Mouse (Mus musculus) CH12.LX (cell line): ENCODE results near the gene Snx30. TPM values are rescaled to one million over a fixed set of nuclear protein-coding genes. Genes with fewer than 3 reads are reported as not detected.
A peak's percentile ranks its signal among the peaks of the same experiment; 100 is the strongest.

Experiments used
- DNase-seq: peaks from one replicate; pipeline ENCODE4 v3.0.0-alpha.2; 2013; ENCODE audit errors: extremely low read depth
- H3K27ac ChIP-seq: 2 replicates; pipeline ENCODE4 v1.5.1; 2012; ENCODE audit warnings: low read depth, mild to moderate bottlenecking, control low read depth, moderate library complexity; ENCODE audit not compliant: insufficient read depth
- H3K27me3 ChIP-seq: replicated peaks from 2 replicates; pipeline ENCODE3; 2012; ENCODE audit warnings: inconsistent platforms
- H3K36me3 ChIP-seq, 2 experiments: replicated peaks in 1 of 2; 2 replicates each; pipeline versions ENCODE3 to v1.6.1; 2012; ENCODE audit warnings: inconsistent platforms in 1 of 2, low read length in 1 of 2, mild to moderate bottlenecking in 1 of 2, mixed read lengths in 1 of 2, moderate library complexity in 1 of 2; ENCODE audit not compliant: control insufficient read depth in 1 of 2, insufficient read depth in 1 of 2
- H3K4me1 ChIP-seq, 2 experiments: 2 replicates each; pipeline ENCODE4 v1.6.1; 2012; ENCODE audit warnings: inconsistent platforms in 1 of 2, moderate library complexity in 1 of 2; ENCODE audit not compliant: insufficient read depth in 2 of 2, control insufficient read depth in 1 of 2
- H3K4me2 ChIP-seq: 2 replicates; pipeline ENCODE4 v1.6.1; 2012; ENCODE audit warnings: low read depth, mild to moderate bottlenecking, control low read depth; ENCODE audit not compliant: poor library complexity, insufficient read depth, severe bottlenecking
- H3K4me3 ChIP-seq, 3 experiments: fragments of 150-350 bp in 1 of 3; sonication (generic) in 1 of 3; replicated peaks in 1 of 3; 2 replicates each; pipeline versions ENCODE3 to v1.5.1; 2011 to 2012; ENCODE audit warnings: low read depth in 2 of 3, low read length in 2 of 3, mild to moderate bottlenecking in 2 of 3, moderate library complexity in 2 of 3, control low read depth in 1 of 3, improper control_type of control experiment in 1 of 3, inconsistent platforms in 1 of 3, mixed read lengths in 1 of 3; ENCODE audit not compliant: poor library complexity in 1 of 3
- H3K79me2 ChIP-seq: replicated peaks from 2 replicates; pipeline ENCODE4 v1.6.1; 2012; ENCODE audit warnings: mild to moderate bottlenecking, moderate library complexity; ENCODE audit not compliant: control insufficient read depth, poor library complexity, insufficient read depth, severe bottlenecking; ENCODE audit errors: extremely low read depth
- H3K9ac ChIP-seq: 2 replicates; pipeline ENCODE4 v1.6.1; 2012; ENCODE audit warnings: low read depth, mild to moderate bottlenecking, control low read depth, moderate library complexity; ENCODE audit not compliant: insufficient read depth
- H3K9me3 ChIP-seq: replicated peaks from 2 replicates; pipeline ENCODE3; 2012; ENCODE audit warnings: low read length, inconsistent platforms, mixed read lengths
- CHD2 ChIP-seq: IDR thresholded peaks from 2 replicates; pipeline ENCODE4 v1.6.1; 2011; ENCODE audit warnings: low read length, improper control_type of control experiment
- ELF1 ChIP-seq: IDR thresholded peaks from 2 replicates; pipeline ENCODE4 v1.6.1; 2014; ENCODE audit warnings: low read depth, mild to moderate bottlenecking, inconsistent platforms, low read length, improper control_type of control experiment
- EP300 ChIP-seq: IDR thresholded peaks from 2 replicates; pipeline ENCODE4 v1.6.1; 2011; ENCODE audit warnings: low read length, improper control_type of control experiment
- ETS1 ChIP-seq: conservative IDR thresholded peaks from 2 replicates; pipeline ENCODE4 v1.6.1; 2012; ENCODE audit warnings: low read depth, mild to moderate bottlenecking, inconsistent platforms, low read length, improper control_type of control experiment, moderate library complexity
- GABPA ChIP-seq: IDR thresholded peaks from 2 replicates; pipeline ENCODE4 v1.6.1; 2012; ENCODE audit warnings: low read depth, low read length, improper control_type of control experiment, inconsistent platforms; ENCODE audit not compliant: insufficient replicate concordance
- HCFC1 ChIP-seq: IDR thresholded peaks from 2 replicates; pipeline ENCODE4 v1.6.1; 2012; ENCODE audit warnings: low read depth, mild to moderate bottlenecking, inconsistent platforms, low read length, improper control_type of control experiment
- JUN ChIP-seq: IDR thresholded peaks from 2 replicates; pipeline ENCODE4 v1.6.1; 2011; ENCODE audit warnings: low read depth, mild to moderate bottlenecking, low read length, improper control_type of control experiment, moderate library complexity; ENCODE audit not compliant: insufficient read depth
- JUND ChIP-seq: conservative IDR thresholded peaks from 2 replicates; pipeline ENCODE4 v1.6.1; 2011; ENCODE audit warnings: low read depth, low read length, improper control_type of control experiment
- MAFK ChIP-seq: IDR thresholded peaks from 2 replicates; pipeline ENCODE4 v1.6.1; 2011; ENCODE audit warnings: low read length, improper control_type of control experiment; ENCODE audit not compliant: insufficient replicate concordance
- MAZ ChIP-seq: IDR thresholded peaks from 2 replicates; pipeline ENCODE4 v1.6.1; 2012; ENCODE audit warnings: low read depth, mild to moderate bottlenecking, inconsistent platforms, low read length, improper control_type of control experiment, moderate library complexity
- MEF2A ChIP-seq: IDR thresholded peaks from 2 replicates; pipeline ENCODE4 v1.6.1; 2014; ENCODE audit warnings: low read depth, mild to moderate bottlenecking, inconsistent platforms, low read length, improper control_type of control experiment, borderline replicate concordance
- MXI1 ChIP-seq: IDR thresholded peaks from 2 replicates; pipeline ENCODE4 v1.6.1; 2011; ENCODE audit warnings: mild to moderate bottlenecking, low read depth, low read length, improper control_type of control experiment
- POLR2A ChIP-seq: IDR thresholded peaks from 2 replicates; pipeline ENCODE4 v1.6.1; 2011; ENCODE audit warnings: low read depth, mild to moderate bottlenecking, improper control_type of control experiment, low read length
- POLR2AphosphoS2 ChIP-seq: IDR thresholded peaks from 2 replicates; pipeline ENCODE4 v1.6.1; 2011; ENCODE audit warnings: low read depth, low read length, improper control_type of control experiment
- RAD21 ChIP-seq: IDR thresholded peaks from 2 replicates; pipeline ENCODE4 v1.6.1; 2011; ENCODE audit warnings: low read depth, mild to moderate bottlenecking, low read length, improper control_type of control experiment, moderate library complexity
- RCOR1 ChIP-seq: conservative IDR thresholded peaks from 2 replicates; pipeline ENCODE4 v1.6.1; 2012; ENCODE audit warnings: low read depth, mild to moderate bottlenecking, inconsistent platforms, low read length, improper control_type of control experiment
- TBP ChIP-seq: conservative IDR thresholded peaks from 2 replicates; pipeline ENCODE4 v1.6.1; 2011; ENCODE audit warnings: low read depth, low read length, improper control_type of control experiment
- TCF12 ChIP-seq: IDR thresholded peaks from 2 replicates; pipeline ENCODE4 v1.6.1; 2014; ENCODE audit warnings: low read depth, mild to moderate bottlenecking, inconsistent platforms, low read length, improper control_type of control experiment
- UBTF ChIP-seq: IDR thresholded peaks from 2 replicates; pipeline ENCODE4 v1.6.1; 2012; ENCODE audit warnings: low read depth, mild to moderate bottlenecking, inconsistent platforms, low read length, improper control_type of control experiment, moderate library complexity
- ZC3H11A ChIP-seq: IDR thresholded peaks from 2 replicates; pipeline ENCODE4 v1.6.1; 2012; ENCODE audit warnings: low read depth, mild to moderate bottlenecking, inconsistent platforms, low read length, improper control_type of control experiment
- ZMIZ1 ChIP-seq: IDR thresholded peaks from 2 replicates; pipeline ENCODE4 v1.6.1; 2012; ENCODE audit warnings: low read depth, mild to moderate bottlenecking, inconsistent platforms, low read length, improper control_type of control experiment
- dilution Hi-C: fragments of 300-500 bp; cut with MboI; formaldehyde crosslinking; loops from 2 replicates; pipeline ENCODE4 v1.14.3; 2020; ENCODE audit warnings: low sequenced_read_pairs; ENCODE audit not compliant: extremely low pct_unique_long_range_greater_than_20kb, extremely low pct_ligation_motif_present
- in situ Hi-C: fragments of 300-500 bp; cut with MboI; formaldehyde crosslinking; loops from 3 replicates; pipeline ENCODE4 v1.14.3; 2019; ENCODE audit warnings: low sequenced_read_pairs, low pct_ligation_motif_present, low pct_unique_long_range_greater_than_20kb, mixed read lengths
- polyA plus RNA-seq: library from polyadenylated mRNA; unstranded; fragments of >175 nt; gene quantifications from 2 replicates; pipeline ENCODE4 v1.2.1, GENCODE M21; 2012; ENCODE audit warnings: low read depth; ENCODE audit not compliant: insufficient read length
- total RNA-seq, 2 experiments: library from RNA; depleted of rRNA; stranded (reverse); fragments of 300-350 nt in 1 of 2; fragments of >200 nt in 1 of 2; gene quantifications; 2 replicates each; pipeline ENCODE4 v1.2.3; 2012 to 2014

The Snx30 gene
- total and polyA plus RNA-seq, 3 experiments = 7.9 to 16.9 (median 8.4) TPM

GRCm38 (mm10) chr4:59862335-59862734 lies 56.7 kb downstream of the Snx30 start:
- in situ Hi-C loops (loop anchor here (25.0 kb wide), 1 partner anchor 500 kb away; no protein-coding TSS in a partner anchor), dilution Hi-C loops (no loop called here)
- H3K4me3 ChIP-seq = no peak overlapping the region
- H3K27me3 ChIP-seq = no peaks in the 10 kb centered on the region
- no peaks in the 10 kb centered on the region for H3K9me3 ChIP-seq
- peaks cover 10 to 50% of the 10 kb centered on the region in 2 experiments for H3K4me1 ChIP-seq
- peak overlapping the region; percentile 18; the same call in 1 of the 2 replicates for H3K27ac ChIP-seq
- no peak for TF ChIP-seq TBP
- TF ChIP-seq CHD2 = no peak
- TF ChIP-seq RAD21 = no peak
- no peak for TF ChIP-seq GABPA
- TF ChIP-seq MXI1 = no peak
- TF ChIP-seq ZMIZ1 = no peak
- no peak for TF ChIP-seq UBTF
- TF ChIP-seq JUN = no peak
- no peak for TF ChIP-seq POLR2A
- TF ChIP-seq ETS1 = peak; percentile 34; the same call in 1 of the 2 replicates
- no peak for TF ChIP-seq RCOR1
- 0 out of 2 replicates have a peak, but pooled peaks have one; percentile 11 for TF ChIP-seq TCF12
- no peak overlapping the region for H3K4me2 ChIP-seq
- H3K9ac ChIP-seq = no peak overlapping the region
- H3K79me2 ChIP-seq = no peaks in the 10 kb centered on the region; the same call in 1 of the 2 replicates
- peak; percentile 35 for DNase-seq
- H3K36me3 ChIP-seq = peaks cover 5 to 69% of the 10 kb centered on the region in 2 experiments

- Histone ChIP-seq H3K9me3 (no peaks in the 10 kb centered on the region), H3K4me1 (peaks cover 12 to 56% of the 10 kb centered on the region in 2 experiments), H3K27me3 (no peaks in the 10 kb centered on the region), H3K36me3 (peaks cover 2 to 65% of the 10 kb centered on the region in 2 experiments), H3K9ac (no peak overlapping the region), H3K79me2 (no peaks in the 10 kb centered on the region; the same call in 1 of the 2 replicates), H3K27ac (no peak overlapping the region), H3K4me2 (no peak overlapping the region), H3K4me3 (no peak overlapping the region)
- no peak for DNase-seq
- no peak for TF ChIP-seq EP300
- TF ChIP-seq JUND = no peak
- no peak for TF ChIP-seq TCF12
- no peak for TF ChIP-seq MAFK
- no peak for TF ChIP-seq MEF2A
- no peak for TF ChIP-seq ELF1
- TF ChIP-seq HCFC1 = no peak
- TF ChIP-seq ZC3H11A = no peak
- no peak for TF ChIP-seq MAZ
- no peak for TF ChIP-seq POLR2A
- no peak for TF ChIP-seq POLR2AphosphoS2
- in situ Hi-C loops (loop anchor here (25.0 kb wide), 1 partner anchor 502 kb away; no protein-coding TSS in a partner anchor), dilution Hi-C loops (no loop called here)
Measured at GRCm38 (mm10) chr4:59863869-59864268, 58.2 kb downstream of the Snx30 start.
